Mouse (Mus musculus) midbrain, embryonic 16.5 days (tissue): ENCODE results near the gene Atxn7l1. TPM values are rescaled to one million over a fixed set of nuclear protein-coding genes. Genes with fewer than 3 reads are reported as not detected.

ENCODE experiments used
- ATAC-seq: fragments of 200-750 bp; cut with Nextera tagmentation; 2 replicates; pipeline ENCODE4 v1.8.0; 2017; ENCODE audit warnings: moderate TSS enrichment
- H3K27ac ChIP-seq: fragments of 300-500 bp; sonication (generic); 2 replicates; pipeline ENCODE4 v1.5.1; 2014; ENCODE audit warnings: mild to moderate bottlenecking, low read length, mixed read lengths
- H3K27me3 ChIP-seq: fragments of 300-500 bp; sonication (generic); 2 replicates; pipeline ENCODE4 v1.6.1; 2014; ENCODE audit warnings: low read depth, low read length, mixed read lengths; ENCODE audit not compliant: control insufficient read depth, insufficient read depth
- H3K36me3 ChIP-seq: fragments of 300-500 bp; sonication (generic); 2 replicates; pipeline ENCODE4 v1.6.1; 2014; ENCODE audit warnings: mild to moderate bottlenecking, low read length, moderate library complexity, mixed read lengths; ENCODE audit not compliant: control insufficient read depth, insufficient read depth
- H3K4me1 ChIP-seq: fragments of 300-500 bp; sonication (generic); 2 replicates; pipeline ENCODE4 v1.6.1; 2014; ENCODE audit warnings: mild to moderate bottlenecking, low read length, mixed read lengths; ENCODE audit not compliant: control insufficient read depth, insufficient read depth
- H3K4me2 ChIP-seq: fragments of 300-500 bp; sonication (generic); 2 replicates; pipeline ENCODE4 v1.6.1; 2014; ENCODE audit warnings: mild to moderate bottlenecking, low read length, mixed read lengths
- H3K4me3 ChIP-seq: fragments of 300-500 bp; sonication (generic); 2 replicates; pipeline ENCODE4 v1.5.1; 2014; ENCODE audit warnings: low read depth, mild to moderate bottlenecking, low read length, moderate library complexity, mixed read lengths
- H3K9ac ChIP-seq: fragments of 300-500 bp; sonication (generic); 2 replicates; pipeline ENCODE4 v1.6.1; 2014; ENCODE audit warnings: low read depth, low read length, mixed read lengths
- H3K9me3 ChIP-seq: fragments of 300-500 bp; sonication (generic); replicated peaks from 2 replicates; pipeline ENCODE4 v1.6.1; 2014; ENCODE audit warnings: mild to moderate bottlenecking, low read length, mixed read lengths; ENCODE audit not compliant: control insufficient read depth, poor library complexity, severe bottlenecking
- WGBS: fragments of 180-500 bp; shearing (Covaris S2); extraction: QIAGEN DNeasy Blood & Tissue Kit; methylation state at CpG from one replicate; pipeline ENCODE4 v1.1.7; 2014; 5-methylcytosine and 5-hydroxymethylcytosine counted together
- polyA plus RNA-seq: library from polyadenylated mRNA; unstranded; fragments of >200 nt; fragmentation: Nextera tagmentation; extraction: Ambion mirVana; gene quantifications from 2 replicates; pipeline ENCODE4 v1.2.1, GENCODE M21; 2015

Atxn7l1 gene
- polyA plus RNA-seq, 1 experiment from 2014 or later, result 25.0 TPM

- Histone ChIP-seq H3K4me1 (peaks cover 9% of the 10 kb centered on the region; the same call in 1 of the 2 replicates), H3K4me2 (no peak overlapping the region), H3K9ac (no peak overlapping the region), H3K36me3 (no peaks in the 10 kb centered on the region), H3K4me3 (no peak overlapping the region), H3K27ac (no peak overlapping the region), H3K9me3 (no peaks in the 10 kb centered on the region), H3K27me3 (no peaks in the 10 kb centered on the region)
- 88% methylated on average over 9 of the region's 9 CpGs for WGBS
- no peak for ATAC-seq
Measured at GRCm38 (mm10) chr12:33125594-33126227, 21.8 kb upstream of the Atxn7l1 start.

- no peak overlapping the region for H3K9ac ChIP-seq
- no peak for ATAC-seq
- H3K36me3 ChIP-seq, result no peaks in the 10 kb centered on the region
Measured at GRCm38 (mm10) chr12:33126243-33126642, 21.2 kb upstream of the Atxn7l1 start.

GRCm38 (mm10) chr12:33128121-33128520 lies 19.4 kb upstream of the Atxn7l1 start:
- Histone ChIP-seq H3K9ac (no peak overlapping the region), H3K4me1 (peaks cover 9% of the 10 kb centered on the region; the same call in 1 of the 2 replicates), H3K9me3 (no peaks in the 10 kb centered on the region), H3K4me2 (no peak overlapping the region), H3K36me3 (no peaks in the 10 kb centered on the region), H3K27ac (no peak overlapping the region), H3K4me3 (no peak overlapping the region), H3K27me3 (no peaks in the 10 kb centered on the region)
- no peak for ATAC-seq
- 92% methylated on average over 2 of the region's 2 CpGs for WGBS

More at GRCm38 (mm10) chr12:33126243-33126642, 21.2 kb upstream of the Atxn7l1 start:
- Histone ChIP-seq H3K27ac (no peak overlapping the region), H3K4me3 (no peak overlapping the region), H3K27me3 (no peaks in the 10 kb centered on the region), H3K4me1 (peaks cover 9% of the 10 kb centered on the region; the same call in 1 of the 2 replicates), H3K4me2 (no peak overlapping the region), H3K9me3 (no peaks in the 10 kb centered on the region)

GRCm38 (mm10) chr12:33128702-33129101 lies 18.8 kb upstream of the Atxn7l1 start:
- H3K4me3 ChIP-seq, result no peak overlapping the region
- H3K9ac ChIP-seq, result no peak overlapping the region
- no peak overlapping the region for H3K4me2 ChIP-seq
- peaks cover 9% of the 10 kb centered on the region; the same call in 1 of the 2 replicates for H3K4me1 ChIP-seq
- H3K36me3 ChIP-seq, result no peaks in the 10 kb centered on the region
- no peaks in the 10 kb centered on the region for H3K27me3 ChIP-seq
- no peak overlapping the region for H3K27ac ChIP-seq
- H3K9me3 ChIP-seq, result no peaks in the 10 kb centered on the region
- peak; percentile 54 for ATAC-seq
- 41% methylated on average over 7 of the region's 7 CpGs for WGBS

GRCm38 (mm10) chr12:33129410-33129809 lies 18.1 kb upstream of the Atxn7l1 start:
- Histone ChIP-seq H3K4me2 (no peak overlapping the region), H3K9me3 (no peaks in the 10 kb centered on the region), H3K4me1 (peaks cover 9% of the 10 kb centered on the region; the same call in 1 of the 2 replicates), H3K4me3 (no peak overlapping the region), H3K27me3 (no peaks in the 10 kb centered on the region), H3K9ac (no peak overlapping the region), H3K36me3 (no peaks in the 10 kb centered on the region), H3K27ac (no peak overlapping the region)
- WGBS, result 17% methylated on average over 4 of the region's 4 CpGs
- ATAC-seq, result no peak

- ATAC-seq, result no peak
- Histone ChIP-seq H3K9ac (no peak overlapping the region), H3K4me3 (no peak overlapping the region), H3K27me3 (no peaks in the 10 kb centered on the region), H3K36me3 (no peaks in the 10 kb centered on the region), H3K9me3 (no peaks in the 10 kb centered on the region), H3K4me1 (peaks cover 9% of the 10 kb centered on the region; the same call in 1 of the 2 replicates), H3K27ac (no peak overlapping the region), H3K4me2 (no peak overlapping the region)
- WGBS, result 34% methylated on average over 8 of the region's 8 CpGs
Measured at GRCm38 (mm10) chr12:33130401-33130800, 17.1 kb upstream of the Atxn7l1 start.

- Histone ChIP-seq H3K27ac (no peak overlapping the region), H3K27me3 (no peaks in the 10 kb centered on the region), H3K36me3 (no peaks in the 10 kb centered on the region), H3K9ac (no peak overlapping the region), H3K4me3 (no peak overlapping the region), H3K4me2 (no peak overlapping the region), H3K4me1 (peaks cover 9% of the 10 kb centered on the region; the same call in 1 of the 2 replicates), H3K9me3 (no peaks in the 10 kb centered on the region)
- ATAC-seq, result no peak
- WGBS, result 73% methylated on average over 7 of the region's 7 CpGs
Measured at GRCm38 (mm10) chr12:33131796-33132195, 15.7 kb upstream of the Atxn7l1 start.

- Histone ChIP-seq H3K36me3 (no peaks in the 10 kb centered on the region), H3K4me2 (no peak overlapping the region), H3K27me3 (no peaks in the 10 kb centered on the region), H3K9ac (no peak overlapping the region), H3K9me3 (no peaks in the 10 kb centered on the region), H3K27ac (no peak overlapping the region), H3K4me1 (no peaks in the 10 kb centered on the region), H3K4me3 (no peak overlapping the region)
- 92% methylated on average over 1 of the region's 1 CpGs for WGBS
- no peak for ATAC-seq
Measured at GRCm38 (mm10) chr12:33137857-33138256, 9.6 kb upstream of the Atxn7l1 start.

- H3K9me3 ChIP-seq, result no peaks in the 10 kb centered on the region
- no peak overlapping the region for H3K4me2 ChIP-seq
- no peak overlapping the region for H3K9ac ChIP-seq
- 84% methylated on average over 3 of the region's 3 CpGs for WGBS
- no peaks in the 10 kb centered on the region for H3K36me3 ChIP-seq
- H3K27ac ChIP-seq, result no peak overlapping the region
- no peak for ATAC-seq
- H3K4me1 ChIP-seq, result no peaks in the 10 kb centered on the region
- H3K4me3 ChIP-seq, result no peak overlapping the region
- H3K27me3 ChIP-seq, result no peaks in the 10 kb centered on the region
Measured at GRCm38 (mm10) chr12:33139083-33139482, 8.4 kb upstream of the Atxn7l1 start.
